Mouse (Mus musculus) retina, postnatal 1 day (tissue): ENCODE results near the gene Rreb1.
A peak's percentile ranks its signal among the peaks of the same experiment; 100 is the strongest.

Source experiments
- DNase-seq: peaks from one replicate; pipeline ENCODE4 v3.0.0-alpha.2; 2012

Gene Rreb1

DNA sequence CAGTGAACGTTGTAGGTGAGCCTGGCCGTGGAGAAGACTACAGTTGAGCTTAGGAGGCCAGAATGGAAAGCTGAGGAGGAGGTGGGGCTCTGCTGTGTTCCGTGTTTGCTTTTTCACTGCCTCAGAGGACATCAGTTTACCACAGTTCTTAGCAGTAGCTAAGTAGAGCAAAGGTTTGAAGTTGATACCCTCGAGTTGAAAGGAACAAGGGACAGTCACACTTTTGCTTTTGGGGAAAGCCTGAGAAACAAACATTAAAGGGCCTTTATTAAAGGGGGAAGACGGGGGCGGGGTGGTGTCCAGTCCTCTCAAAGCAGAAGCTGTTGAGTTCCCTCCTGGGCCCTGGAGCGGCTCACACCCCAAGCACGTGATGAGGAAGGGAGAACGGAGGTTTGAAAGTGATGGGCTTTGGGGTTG, 1.1 kb downstream of the Rreb1 start:
- DNase-seq, result no peak

GRCm38 (mm10) chr13:37781557-37781956, 3.4 kb downstream of the Rreb1 start:
- no peak for DNase-seq

DNA sequence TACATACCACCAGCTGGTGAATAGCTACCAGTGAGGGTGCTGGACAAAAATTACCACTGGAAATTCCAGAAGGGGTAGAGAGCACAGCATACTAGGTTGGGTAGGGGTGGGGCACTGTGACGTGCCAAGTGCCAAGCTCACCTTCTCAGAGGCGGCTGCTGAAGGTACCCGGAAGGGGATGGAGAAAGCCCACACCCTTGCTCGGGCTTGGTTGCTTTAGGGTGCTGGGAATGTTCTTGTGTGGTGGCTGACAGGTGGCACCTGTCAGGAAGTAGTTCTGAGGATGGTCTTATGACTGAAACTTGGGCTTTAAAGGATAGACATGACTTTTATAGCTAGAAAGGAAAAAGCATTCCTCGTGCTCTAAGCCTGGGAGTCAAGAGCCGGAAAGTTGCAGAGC, 3.9 kb downstream of the Rreb1 start:
- no peak for DNase-seq

DNA sequence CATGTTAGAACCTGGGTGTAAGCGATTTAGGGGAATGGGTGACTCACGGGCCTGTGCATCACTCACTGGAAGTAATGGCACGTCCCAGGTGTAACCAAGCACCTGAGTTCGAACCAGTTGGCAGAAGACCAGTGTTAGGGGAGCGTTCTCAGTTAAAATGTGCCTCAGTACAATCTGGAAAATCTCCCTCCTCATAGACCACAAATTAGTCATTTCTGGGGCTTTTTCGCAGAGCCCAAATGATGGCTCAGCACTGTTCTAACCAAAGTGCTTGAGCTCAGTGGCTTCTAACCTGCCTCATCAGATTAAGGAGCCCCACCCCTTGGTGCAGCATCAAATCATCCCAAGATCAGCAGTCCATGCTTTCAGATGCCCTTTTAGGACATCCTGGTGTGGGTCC, 5.5 kb downstream of the Rreb1 start:
- DNase-seq, result no peak

DNA sequence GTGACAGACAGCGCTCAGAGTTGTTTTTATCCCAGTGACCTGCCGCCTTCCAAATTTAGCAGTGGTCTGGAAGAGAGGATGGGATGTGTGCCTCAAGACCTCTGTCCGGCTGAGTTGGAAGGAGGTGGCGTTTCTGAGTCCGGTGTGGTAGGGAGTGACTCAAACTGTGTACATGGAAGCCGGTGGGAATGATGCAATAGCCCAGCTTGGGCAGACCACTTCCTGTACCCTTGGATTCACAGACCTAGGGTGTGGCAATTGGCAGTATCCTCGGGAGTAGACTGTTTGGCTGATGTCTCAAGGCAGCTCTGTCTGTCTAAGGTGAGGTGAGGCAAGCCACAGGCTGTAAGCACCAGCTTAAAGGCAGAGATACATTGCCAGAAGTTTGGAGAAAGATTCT, 6.0 kb downstream of the Rreb1 start:
- DNase-seq, result no peak

- DNase-seq, result no peak
Measured at GRCm38 (mm10) chr13:37792739-37793336, 14.6 kb downstream of the Rreb1 start.

DNA sequence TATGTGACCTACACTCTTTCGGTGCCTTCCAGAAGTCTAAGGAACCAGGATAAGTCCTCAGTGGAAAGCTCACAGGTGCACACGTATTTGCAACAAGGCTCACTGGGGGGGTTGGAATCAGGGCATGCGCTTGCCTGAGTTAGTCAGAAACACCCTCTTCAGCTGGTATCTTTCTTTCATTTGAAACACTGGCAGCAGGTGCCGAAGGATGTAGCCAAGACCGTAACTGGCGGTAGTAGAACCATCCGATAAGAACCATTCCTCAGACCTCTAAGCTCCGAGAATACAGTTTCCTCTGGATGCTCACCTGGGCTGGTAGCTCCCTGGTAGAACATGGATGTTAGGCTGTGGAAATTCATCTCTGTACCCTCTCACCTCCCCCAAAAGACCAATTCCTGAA, 20.6 kb downstream of the Rreb1 start:
- DNase-seq, result no peak

DNA sequence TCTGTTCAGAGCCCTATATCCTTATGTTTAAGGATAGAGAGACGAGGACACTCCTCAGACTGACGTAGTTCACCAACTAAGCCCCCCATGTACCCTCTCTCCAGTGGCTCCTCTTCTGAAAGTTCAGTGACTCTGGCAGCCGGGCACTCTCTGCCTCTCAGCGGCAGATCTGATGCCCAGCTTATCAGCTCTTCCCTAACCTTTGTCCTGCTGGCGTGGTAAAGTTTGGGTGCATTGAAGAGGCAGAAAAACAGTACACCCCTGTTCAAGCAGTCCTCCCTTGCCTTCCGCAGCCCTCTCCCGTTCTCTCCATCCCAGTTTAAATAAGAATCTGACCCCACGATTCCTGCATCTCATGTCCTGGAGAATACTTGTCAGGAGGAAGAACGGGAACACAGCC, 21.2 kb downstream of the Rreb1 start:
- DNase-seq, result no peak

DNA sequence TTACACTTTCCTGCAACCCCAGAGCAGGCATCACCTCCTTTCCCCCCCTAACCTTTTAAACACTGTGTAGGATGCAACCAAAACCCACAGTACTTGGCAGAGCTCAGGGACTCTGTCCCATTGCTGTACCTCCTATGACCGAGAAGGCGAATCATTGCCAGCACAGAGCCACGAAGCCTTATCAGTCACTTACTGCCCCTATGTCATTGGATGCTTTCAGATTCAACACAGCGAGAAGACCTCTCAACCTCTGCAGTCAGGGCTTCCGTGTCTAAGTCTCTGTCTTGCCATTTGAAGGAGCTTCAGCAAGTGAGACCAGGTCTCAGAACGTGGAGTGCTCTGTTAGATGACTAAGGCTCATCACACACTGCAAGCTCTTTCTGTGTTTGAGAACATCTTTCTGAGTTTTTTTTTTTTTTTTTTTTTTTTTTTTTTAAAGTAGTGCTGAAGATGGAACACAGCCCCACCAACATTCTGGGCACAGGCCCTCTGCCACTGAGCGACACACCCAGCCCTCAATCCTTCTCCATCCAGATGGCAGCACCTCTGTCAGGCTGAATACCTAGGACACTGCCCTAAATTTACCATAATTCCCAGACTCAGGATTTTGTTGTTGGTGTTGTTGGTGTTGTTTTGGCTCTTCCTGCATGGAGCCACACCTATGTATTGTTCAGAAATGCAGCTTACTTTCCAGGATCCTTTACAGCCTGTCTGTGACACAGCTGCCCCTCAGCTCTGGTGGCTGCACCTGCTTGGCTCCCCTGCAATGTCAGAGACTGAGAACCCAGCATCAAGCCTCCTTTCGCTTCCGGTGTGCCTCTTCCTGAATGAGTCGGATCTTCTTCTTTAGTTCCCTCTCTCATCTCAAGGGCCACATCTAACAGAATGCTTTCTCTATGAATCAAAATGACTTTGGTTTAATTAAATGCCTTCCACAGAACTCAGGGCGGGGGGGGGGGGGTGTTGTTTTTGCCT, 23.2 kb downstream of the Rreb1 start:
- no peak for DNase-seq

DNA sequence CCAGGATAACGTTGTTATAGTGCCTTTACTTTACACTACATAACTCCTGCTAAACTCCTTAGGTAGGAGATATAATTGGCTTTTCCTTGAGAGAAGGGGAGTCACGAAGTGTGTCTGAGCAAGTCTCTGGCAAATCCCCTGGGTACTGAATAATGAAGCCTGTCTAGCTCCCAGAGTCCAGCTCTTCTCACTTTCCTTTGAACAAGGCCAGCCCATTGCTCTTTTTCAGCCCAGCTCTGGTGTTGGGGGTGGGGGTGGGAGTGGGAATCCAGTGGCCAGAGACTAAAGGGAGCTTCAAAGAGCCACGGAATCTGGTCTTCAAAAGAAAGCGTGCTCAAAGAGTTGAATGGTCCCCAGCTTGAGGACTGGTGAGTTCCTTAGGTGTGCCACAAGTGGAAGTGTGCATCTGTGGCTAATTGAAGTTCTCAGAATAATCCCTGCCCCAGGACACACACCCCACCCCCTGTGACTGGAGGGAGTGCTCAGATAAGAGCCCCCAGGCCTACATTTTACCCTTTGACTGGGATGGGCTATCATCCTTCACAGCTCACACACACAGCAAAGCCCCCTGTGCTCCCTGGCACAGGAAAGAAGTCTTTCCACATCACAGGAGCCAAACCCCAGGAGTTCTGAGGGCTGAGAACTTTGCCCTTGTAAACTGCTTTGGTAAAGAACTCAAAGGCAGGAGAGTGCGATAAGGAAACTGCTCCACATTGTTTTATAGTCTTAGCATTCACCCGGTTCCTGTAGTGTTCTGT, 24.2 kb downstream of the Rreb1 start:
- peak; percentile 35 for DNase-seq

DNA sequence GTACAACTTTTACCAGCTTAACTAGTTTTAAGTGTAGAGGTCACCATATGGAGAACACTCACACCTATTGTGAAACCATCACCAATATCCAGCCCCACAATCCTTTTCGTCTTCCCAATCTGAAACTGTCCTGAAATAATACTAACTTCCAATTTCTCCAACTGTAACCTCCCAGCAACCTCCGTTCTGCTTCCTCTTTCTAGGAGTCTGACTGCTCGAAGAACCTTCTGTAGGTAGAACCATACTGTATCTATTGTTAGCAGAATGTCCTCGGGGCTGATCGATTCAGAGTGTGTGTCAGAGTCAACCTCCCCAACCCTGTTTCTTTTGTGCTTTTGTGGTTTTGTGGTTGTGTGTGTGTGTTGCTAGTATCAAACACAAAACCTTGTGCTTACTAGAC, 25.0 kb downstream of the Rreb1 start:
- DNase-seq, result no peak

DNA sequence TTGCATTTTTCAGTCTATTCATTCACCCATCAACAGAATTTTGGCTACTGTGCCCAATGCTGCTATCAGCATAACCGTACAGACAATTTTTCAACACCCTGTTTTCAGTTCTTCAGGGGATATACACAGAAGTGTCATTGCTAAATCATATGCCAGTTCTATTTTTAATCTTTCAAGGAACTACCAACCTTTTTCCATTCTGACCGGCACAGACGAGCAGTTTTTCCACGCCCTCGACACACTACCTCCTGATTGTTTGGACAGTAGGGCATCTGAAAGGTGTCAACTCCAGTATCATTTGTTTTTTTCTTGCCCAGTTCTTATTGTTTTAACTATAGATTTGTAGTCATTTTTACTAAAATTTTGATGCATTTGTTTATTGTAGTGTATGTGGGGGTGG, 25.8 kb downstream of the Rreb1 start:
- no peak for DNase-seq

DNA sequence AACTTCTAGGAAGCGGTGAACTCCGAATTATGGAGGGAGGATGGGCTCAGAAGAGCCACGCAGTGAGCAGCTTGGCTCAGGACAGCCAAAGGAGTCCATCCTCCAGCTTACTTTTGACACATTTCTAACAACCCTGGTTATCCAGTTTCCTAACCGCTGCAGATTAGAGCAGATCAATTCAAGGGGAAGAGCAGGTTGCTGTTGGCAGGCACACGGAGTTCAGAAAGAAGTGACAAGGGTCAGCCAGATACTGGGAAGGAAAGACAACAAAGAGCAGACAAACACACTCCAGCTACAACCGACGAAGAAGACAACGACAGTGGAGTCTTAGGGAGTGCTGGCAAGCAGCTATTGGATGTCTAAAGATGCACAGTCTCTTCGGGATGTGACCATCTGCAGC, 36.8 kb downstream of the Rreb1 start:
- no peak for DNase-seq

- DNase-seq, result no peak
Measured at GRCm38 (mm10) chr13:37816736-37817135, 38.5 kb downstream of the Rreb1 start.

- DNase-seq, result peak; percentile 89
Measured at GRCm38 (mm10) chr13:37821413-37821812, 43.2 kb downstream of the Rreb1 start.

DNA sequence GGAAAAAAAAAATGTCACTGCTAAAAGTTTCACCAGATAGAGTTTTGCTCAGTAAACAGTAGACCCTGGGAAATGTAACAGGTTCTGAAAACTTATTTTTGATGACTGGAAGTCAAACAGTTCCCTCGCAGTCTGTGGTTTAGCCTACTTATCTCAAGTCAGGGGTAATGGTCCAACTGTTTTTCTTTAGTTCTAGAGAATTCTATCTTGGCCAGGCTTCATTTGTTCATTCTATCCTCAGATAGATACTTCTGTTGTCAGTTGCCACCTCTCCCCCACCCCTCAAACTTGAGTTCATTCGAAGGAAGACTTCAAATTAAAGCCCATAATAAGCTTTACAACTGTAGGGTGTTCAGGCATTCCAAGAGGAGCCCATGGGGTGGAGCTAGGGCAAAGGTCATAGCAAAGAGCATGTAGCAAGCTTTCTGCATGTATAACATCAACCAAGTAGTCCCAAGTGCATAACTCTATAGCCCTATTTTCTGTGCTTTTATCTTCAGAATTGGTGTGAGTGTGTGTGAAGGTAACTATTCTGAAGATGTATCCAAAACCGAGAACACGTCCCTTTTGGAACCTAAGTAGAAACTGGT, 46.2 kb downstream of the Rreb1 start:
- no peak for DNase-seq

DNA sequence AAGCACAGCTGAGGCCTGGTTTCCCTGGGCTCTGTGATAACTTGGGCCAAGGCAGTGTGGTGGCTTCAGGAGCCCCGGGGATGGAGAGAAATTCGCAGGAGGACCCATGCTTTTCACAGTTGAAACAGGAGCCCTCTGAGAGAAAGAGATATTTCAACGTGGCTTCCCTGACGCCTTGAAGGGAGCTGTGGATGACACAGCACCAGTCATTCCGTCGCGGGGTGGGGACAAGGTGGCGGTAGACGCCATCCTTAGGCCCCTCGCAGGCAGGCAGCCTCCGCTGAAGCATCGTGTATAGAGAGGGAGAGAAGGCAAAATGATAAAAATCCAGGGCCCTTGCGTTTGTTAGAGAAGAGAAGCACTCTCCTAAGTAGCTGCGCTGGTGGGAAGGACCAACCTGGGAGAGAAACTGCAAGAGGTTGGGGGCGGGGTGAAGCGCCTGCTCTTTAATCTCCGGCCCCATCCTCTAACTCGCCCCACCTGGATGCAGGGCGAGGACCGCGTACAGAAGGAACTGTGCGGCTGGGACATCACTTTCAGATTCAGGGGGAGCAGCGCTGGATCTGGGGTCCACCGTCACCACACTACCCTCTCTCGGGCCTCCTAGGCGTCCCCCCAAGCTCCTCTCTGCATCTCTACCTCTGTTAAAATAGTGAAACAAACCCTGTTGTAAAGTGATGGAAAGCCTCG, 46.9 kb downstream of the Rreb1 start:
- peak; percentile 43 for DNase-seq

- DNase-seq, result peak; percentile 84
Measured at GRCm38 (mm10) chr13:37825646-37826280, 47.6 kb downstream of the Rreb1 start.

DNA sequence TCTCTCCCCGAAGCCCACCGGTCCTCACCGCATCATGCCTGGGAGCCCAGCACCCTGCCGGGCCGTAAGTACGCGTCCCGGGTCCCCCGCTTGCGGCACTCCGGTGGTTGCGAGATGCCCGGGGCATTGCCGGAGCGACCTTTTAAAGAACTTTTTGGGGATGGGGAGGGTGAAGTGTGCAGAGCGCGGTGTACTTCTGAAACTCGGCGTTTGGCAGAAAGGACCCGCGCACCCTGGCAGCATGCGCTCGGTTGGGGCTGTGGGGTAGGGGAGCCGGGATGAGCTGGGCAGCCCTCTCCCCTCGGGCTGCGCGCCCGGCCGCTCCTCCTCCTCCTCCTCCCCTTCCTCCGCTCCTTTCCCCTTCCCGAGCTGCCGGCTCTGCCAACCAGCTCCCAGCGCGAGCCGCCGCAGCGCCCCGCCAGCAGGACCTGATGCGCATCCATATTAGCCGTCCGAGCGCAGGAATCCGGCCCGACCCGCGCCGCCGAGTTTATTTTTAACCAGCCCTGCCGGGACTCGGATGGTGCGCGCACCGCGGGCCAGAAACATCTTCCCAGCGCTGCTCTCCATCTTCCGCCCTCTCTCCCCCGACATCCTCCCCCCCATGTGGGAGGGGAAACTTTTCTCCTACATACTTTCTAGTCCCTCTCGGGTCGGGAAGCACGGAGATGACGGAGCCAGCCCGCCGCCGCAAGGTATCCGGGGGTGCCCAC, 48.2 kb downstream of the Rreb1 start:
- peak; percentile 72 for DNase-seq

GRCm38 (mm10) chr13:37826994-37827262, 48.7 kb downstream of the Rreb1 start:
- DNase-seq, result no peak

- DNase-seq, result peak; percentile 70
Measured at GRCm38 (mm10) chr13:37827263-37827995, 49.2 kb downstream of the Rreb1 start.
